Mouse (Mus musculus): Measurements from ENCODE around the gene Ivd. TPM values are rescaled to one million over a fixed set of nuclear protein-coding genes. Genes with fewer than 3 reads are reported as not detected.

Gene Ivd
- polyA plus RNA-seq, 1 experiment from 2014 or later = 57.9 TPM

- H3K27me3 ChIP-seq (ENCODE audit: control insufficient read depth, insufficient read depth, low read length) = no peaks in the 10 kb centered on the region
- peaks cover 10% of the 10 kb centered on the region; the same call in 1 of the 2 replicates for H3K4me1 ChIP-seq (ENCODE audit: control insufficient read depth, insufficient read depth, low read length)
- no peaks in the 10 kb centered on the region for H3K9me3 ChIP-seq (ENCODE audit: control insufficient read depth, low read depth, low read length)
- H3K4me2 ChIP-seq (replicated peaks; ENCODE audit: low read depth, low read length) = no peak overlapping the region
- no peak overlapping the region for H3K27ac ChIP-seq (ENCODE audit: low read length)
- no peak overlapping the region for H3K9ac ChIP-seq (replicated peaks; ENCODE audit: low read depth, low read length)
- no peak for ATAC-seq (ENCODE audit: insufficient number of reproducible peaks, insufficient read depth, low FRiP score, low read depth)
- H3K4me3 ChIP-seq (ENCODE audit: low read depth, low read length) = no peak overlapping the region
- no peaks in the 10 kb centered on the region for H3K36me3 ChIP-seq (ENCODE audit: control insufficient read depth, insufficient read depth, low read length)
- 90% methylated on average over 3 of the region's 3 CpGs for WGBS
Observed at GRCm38 (mm10) chr2:118907781-118908180, 46.0 kb downstream of the Ivd start.

- Histone ChIP-seq H3K9ac (replicated peaks; ENCODE audit: low read depth, low read length) (no peak overlapping the region), H3K4me2 (replicated peaks; ENCODE audit: low read depth, low read length) (no peak overlapping the region), H3K4me1 (ENCODE audit: control insufficient read depth, insufficient read depth, low read length) (peaks cover 10% of the 10 kb centered on the region), H3K9me3 (ENCODE audit: control insufficient read depth, low read depth, low read length) (no peaks in the 10 kb centered on the region), H3K4me3 (ENCODE audit: low read depth, low read length) (no peak overlapping the region), H3K36me3 (ENCODE audit: control insufficient read depth, insufficient read depth, low read length) (no peaks in the 10 kb centered on the region), H3K27me3 (ENCODE audit: control insufficient read depth, insufficient read depth, low read length) (no peaks in the 10 kb centered on the region), H3K27ac (ENCODE audit: low read length) (no peak overlapping the region)
- no peak for ATAC-seq (ENCODE audit: insufficient number of reproducible peaks, insufficient read depth, low FRiP score, low read depth)
- 73% methylated on average over 1 of the region's 1 CpGs for WGBS
Observed at GRCm38 (mm10) chr2:118909151-118909550, 47.4 kb downstream of the Ivd start.

- H3K36me3 ChIP-seq (ENCODE audit: control insufficient read depth, insufficient read depth, low read length) = no peaks in the 10 kb centered on the region
- H3K4me3 ChIP-seq (ENCODE audit: low read depth, low read length) = no peak overlapping the region
- H3K4me2 ChIP-seq (replicated peaks; ENCODE audit: low read depth, low read length) = no peak overlapping the region
- no peak for ATAC-seq (ENCODE audit: insufficient number of reproducible peaks, insufficient read depth, low FRiP score, low read depth)
- H3K9me3 ChIP-seq (ENCODE audit: control insufficient read depth, low read depth, low read length) = no peaks in the 10 kb centered on the region
- no peak overlapping the region for H3K27ac ChIP-seq (ENCODE audit: low read length)
- peaks cover 10% of the 10 kb centered on the region for H3K4me1 ChIP-seq (ENCODE audit: control insufficient read depth, insufficient read depth, low read length)
- H3K27me3 ChIP-seq (ENCODE audit: control insufficient read depth, insufficient read depth, low read length) = no peaks in the 10 kb centered on the region
- H3K9ac ChIP-seq (replicated peaks; ENCODE audit: low read depth, low read length) = no peak overlapping the region
- 78% methylated on average over 7 of the region's 7 CpGs for WGBS
Observed at GRCm38 (mm10) chr2:118910605-118911278, 49.0 kb downstream of the Ivd start.

- no peak for ATAC-seq (ENCODE audit: insufficient number of reproducible peaks, insufficient read depth, low FRiP score, low read depth)
- no peaks in the 10 kb centered on the region for H3K9me3 ChIP-seq (ENCODE audit: control insufficient read depth, low read depth, low read length)
- peaks cover 7% of the 10 kb centered on the region for H3K36me3 ChIP-seq (ENCODE audit: control insufficient read depth, insufficient read depth, low read length)
- H3K4me1 ChIP-seq (ENCODE audit: control insufficient read depth, insufficient read depth, low read length) = peaks cover 10% of the 10 kb centered on the region
- H3K9ac ChIP-seq (replicated peaks; ENCODE audit: low read depth, low read length) = no peak overlapping the region
- H3K27ac ChIP-seq (ENCODE audit: low read length) = no peak overlapping the region
- no peak overlapping the region for H3K4me3 ChIP-seq (ENCODE audit: low read depth, low read length)
- no peaks in the 10 kb centered on the region for H3K27me3 ChIP-seq (ENCODE audit: control insufficient read depth, insufficient read depth, low read length)
- H3K4me2 ChIP-seq (replicated peaks; ENCODE audit: low read depth, low read length) = no peak overlapping the region
- 74% methylated on average over 8 of the region's 8 CpGs for WGBS
Observed at GRCm38 (mm10) chr2:118912706-118913105, 51.0 kb downstream of the Ivd start.

GRCm38 (mm10) chr2:118913551-118914276 is 52.0 kb downstream of the Ivd start:
- 51% methylated on average over 11 of the region's 11 CpGs for WGBS
- no peak overlapping the region for H3K4me2 ChIP-seq (replicated peaks; ENCODE audit: low read depth, low read length)
- no peak for ATAC-seq (ENCODE audit: insufficient number of reproducible peaks, insufficient read depth, low FRiP score, low read depth)

GRCm38 (mm10) chr2:118914685-118915084 is 52.9 kb downstream of the Ivd start:
- no peak for ATAC-seq (ENCODE audit: insufficient number of reproducible peaks, insufficient read depth, low FRiP score, low read depth)
- Histone ChIP-seq H3K4me2 (replicated peaks; ENCODE audit: low read depth, low read length) (no peak overlapping the region), H3K4me1 (ENCODE audit: control insufficient read depth, insufficient read depth, low read length) (peaks cover 10% of the 10 kb centered on the region), H3K4me3 (ENCODE audit: low read depth, low read length) (no peak overlapping the region), H3K27me3 (ENCODE audit: control insufficient read depth, insufficient read depth, low read length) (no peaks in the 10 kb centered on the region), H3K36me3 (ENCODE audit: control insufficient read depth, insufficient read depth, low read length) (peaks cover 7% of the 10 kb centered on the region), H3K9me3 (ENCODE audit: control insufficient read depth, low read depth, low read length) (no peaks in the 10 kb centered on the region), H3K27ac (ENCODE audit: low read length) (no peak overlapping the region), H3K9ac (replicated peaks; ENCODE audit: low read depth, low read length) (no peak overlapping the region)
- WGBS = 63% methylated on average over 8 of the region's 8 CpGs

More at GRCm38 (mm10) chr2:118913551-118914276, 52.0 kb downstream of the Ivd start:
- Histone ChIP-seq H3K36me3 (ENCODE audit: control insufficient read depth, insufficient read depth, low read length) (peaks cover 7% of the 10 kb centered on the region), H3K4me3 (ENCODE audit: low read depth, low read length) (no peak overlapping the region), H3K9me3 (ENCODE audit: control insufficient read depth, low read depth, low read length) (no peaks in the 10 kb centered on the region), H3K27me3 (ENCODE audit: control insufficient read depth, insufficient read depth, low read length) (no peaks in the 10 kb centered on the region), H3K4me1 (ENCODE audit: control insufficient read depth, insufficient read depth, low read length) (peaks cover 10% of the 10 kb centered on the region), H3K27ac (ENCODE audit: low read length) (no peak overlapping the region), H3K9ac (replicated peaks; ENCODE audit: low read depth, low read length) (no peak overlapping the region)

- Histone ChIP-seq H3K4me3 (ENCODE audit: low read depth, low read length) (no peak overlapping the region), H3K4me2 (replicated peaks; ENCODE audit: low read depth, low read length) (no peak overlapping the region), H3K36me3 (ENCODE audit: control insufficient read depth, insufficient read depth, low read length) (peaks cover 13% of the 10 kb centered on the region), H3K4me1 (ENCODE audit: control insufficient read depth, insufficient read depth, low read length) (peaks cover 10% of the 10 kb centered on the region), H3K27me3 (ENCODE audit: control insufficient read depth, insufficient read depth, low read length) (no peaks in the 10 kb centered on the region), H3K9me3 (ENCODE audit: control insufficient read depth, low read depth, low read length) (no peaks in the 10 kb centered on the region), H3K27ac (ENCODE audit: low read length) (no peak overlapping the region), H3K9ac (replicated peaks; ENCODE audit: low read depth, low read length) (no peak overlapping the region)
- no peak for ATAC-seq (ENCODE audit: insufficient number of reproducible peaks, insufficient read depth, low FRiP score, low read depth)
- 93% methylated on average over 17 of the region's 17 CpGs for WGBS
Observed at GRCm38 (mm10) chr2:118916436-118916835, 54.7 kb downstream of the Ivd start.

GRCm38 (mm10) chr2:118918543-118918942 is 56.8 kb downstream of the Ivd start:
- no peak overlapping the region for H3K9ac ChIP-seq (replicated peaks; ENCODE audit: low read depth, low read length)
- no peak for ATAC-seq (ENCODE audit: insufficient number of reproducible peaks, insufficient read depth, low FRiP score, low read depth)
- no peak overlapping the region for H3K4me3 ChIP-seq (ENCODE audit: low read depth, low read length)
- peaks cover 18% of the 10 kb centered on the region for H3K36me3 ChIP-seq (ENCODE audit: control insufficient read depth, insufficient read depth, low read length)
- H3K9me3 ChIP-seq (ENCODE audit: control insufficient read depth, low read depth, low read length) = no peaks in the 10 kb centered on the region
- no peak overlapping the region for H3K4me2 ChIP-seq (replicated peaks; ENCODE audit: low read depth, low read length)
- WGBS = 61% methylated on average over 1 of the region's 1 CpGs
- H3K27me3 ChIP-seq (ENCODE audit: control insufficient read depth, insufficient read depth, low read length) = no peaks in the 10 kb centered on the region
- H3K4me1 ChIP-seq (ENCODE audit: control insufficient read depth, insufficient read depth, low read length) = peaks cover 6% of the 10 kb centered on the region
- no peak overlapping the region for H3K27ac ChIP-seq (ENCODE audit: low read length)
